Mouse (Mus musculus): Measurements from ENCODE around the gene Apool. TPM values are rescaled to one million over a fixed set of nuclear protein-coding genes. Genes with fewer than 3 reads are reported as not detected.
"Not testable (repeated sequence)": the region's sequence is repeated elsewhere in the genome, so short reads cannot be mapped to it uniquely, and the experiment has no call there.

Gene Apool
- 1 to 10 TPM; 4.3 to 4.7 TPM for total RNA-seq (2021)

DNA sequence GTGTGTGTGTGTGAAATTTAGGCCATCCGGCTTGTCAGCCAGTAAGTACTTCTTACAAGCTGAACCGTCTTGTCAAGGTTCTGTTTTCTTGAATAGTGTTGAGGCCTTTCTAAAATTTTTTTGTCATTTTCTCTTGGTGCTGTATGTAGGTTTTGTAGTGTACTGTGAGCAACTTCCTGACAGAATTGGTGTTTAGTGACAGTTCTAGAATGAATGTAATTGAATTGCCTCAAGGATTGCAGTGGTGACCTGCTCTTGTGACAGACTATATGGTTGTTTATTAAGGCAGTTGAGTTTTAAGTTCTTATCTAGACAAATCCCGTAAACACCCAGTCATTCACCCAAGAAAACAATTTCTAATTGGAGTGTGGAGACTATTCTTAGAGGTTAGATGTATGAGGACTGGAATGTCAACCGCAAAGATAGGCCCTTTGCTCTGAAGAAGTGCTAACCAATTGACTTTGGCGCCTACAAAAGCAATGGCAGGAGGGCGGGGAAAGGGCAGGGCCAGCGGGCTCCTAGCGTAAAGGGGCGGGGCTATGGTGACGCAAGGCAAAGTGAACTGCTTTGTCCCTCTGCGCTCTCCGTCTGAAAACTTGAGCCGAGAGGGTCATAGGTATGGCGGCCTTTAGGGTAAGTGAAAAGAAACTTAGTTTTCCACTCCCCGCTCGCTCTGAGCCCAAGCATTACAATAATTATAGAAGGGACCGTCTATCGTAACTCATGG lies at the start of gene Apool:
Apool (plus strand) TSS at position 531 of the 727 bp plus-strand sequence.
- intact Hi-C loops (cut with DNase I) = no loop called here
- peak; percentile 58 to 77 for DNase-seq (ENCODE audit: low spot score in 2 of 2)

GRCm38 (mm10) chrX:112273550-112273949 lies 37.6 kb upstream of the Apool start:
- intact Hi-C loops (cut with DNase I) = no loop called here
- no peak for DNase-seq (ENCODE audit: low spot score in 2 of 2)

GRCm38 (mm10) chrX:112311531-112311887 lies 375 bp downstream of the Apool start:
- DNase-seq (ENCODE audit: low spot score in 2 of 2) = no peak
- intact Hi-C loops (cut with DNase I) = no loop called here

GRCm38 (mm10) chrX:112312094-112312493 lies 960 bp downstream of the Apool start:
- DNase-seq (ENCODE audit: low spot score in 2 of 2) = no peak
- intact Hi-C loops (cut with DNase I) = no loop called here

- intact Hi-C loops (cut with DNase I) = no loop called here
- DNase-seq (ENCODE audit: low spot score in 2 of 2) = no peak
These were observed 9.1 kb downstream of the Apool start for GRCm38 (mm10) chrX:112320273-112320672.

GRCm38 (mm10) chrX:112339486-112339885 lies 28.4 kb downstream of the Apool start:
- intact Hi-C loops (cut with DNase I) = no loop called here
- no peak for DNase-seq (ENCODE audit: low spot score in 2 of 2)

DNA sequence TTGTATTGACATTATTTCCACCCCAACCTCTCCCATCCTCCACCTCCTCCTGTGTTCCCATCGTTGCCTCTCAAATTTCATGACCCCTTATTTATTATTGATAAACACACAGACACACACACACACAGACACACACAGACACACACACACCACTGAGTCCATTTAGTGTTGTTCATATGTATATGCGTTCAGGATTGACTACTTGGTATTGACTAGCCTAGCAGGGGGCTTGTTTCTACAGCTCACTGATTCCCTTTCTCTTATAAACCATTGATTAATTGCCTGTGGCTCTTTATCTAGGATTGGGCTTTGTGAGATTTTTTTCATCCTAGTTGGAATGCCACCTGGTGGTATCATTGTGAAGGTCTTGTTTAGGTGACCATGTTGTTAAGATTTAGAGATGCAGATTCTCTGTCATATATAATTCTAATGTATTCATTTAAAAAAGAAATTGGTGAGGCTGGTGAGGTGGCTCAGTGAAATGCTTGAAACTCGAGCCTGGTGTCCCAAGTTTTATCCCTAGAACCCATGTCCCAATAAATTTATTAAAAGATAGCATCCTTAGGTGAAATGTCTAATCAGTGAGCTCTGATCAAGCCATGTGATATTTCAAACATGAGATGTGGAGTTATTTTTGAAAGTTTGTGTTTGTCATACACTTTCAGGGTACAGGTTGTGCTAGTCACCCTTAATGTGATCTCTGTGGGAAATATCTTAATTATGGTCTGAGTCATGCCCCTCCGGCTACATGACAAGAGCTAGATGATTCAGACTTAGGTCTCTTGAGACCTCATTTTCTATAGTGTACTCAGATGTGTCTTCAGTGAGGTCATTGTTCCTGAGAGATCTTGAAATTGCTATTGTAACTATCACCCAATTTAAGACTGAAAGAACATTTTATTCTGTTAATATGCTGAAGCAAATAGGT lies 36.6 kb downstream of the Apool start:
- DNase-seq (ENCODE audit: low spot score in 2 of 2) = peak in 1 of 2 experiments; percentile 3

DNA sequence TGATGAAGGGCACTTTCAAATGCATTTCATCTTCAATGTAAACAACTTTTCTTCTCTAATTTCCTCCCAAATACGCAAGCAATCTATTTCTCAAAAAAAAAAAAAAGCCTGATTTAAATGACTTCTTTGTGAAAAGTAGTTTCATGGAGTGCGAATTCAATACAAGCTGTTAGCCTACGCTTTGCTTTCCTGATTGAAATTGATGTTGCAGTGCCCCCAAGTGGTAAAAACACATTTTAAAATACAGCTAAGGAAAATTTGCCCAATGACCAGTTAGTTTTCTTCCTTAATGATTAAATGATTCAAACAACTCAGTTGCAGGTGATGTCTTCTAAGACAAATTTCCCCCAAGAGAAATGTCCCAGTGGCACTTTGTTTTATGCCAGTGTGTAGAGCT lies 37.3 kb downstream of the Apool start:
- intact Hi-C loops (cut with DNase I) = loop anchor here (5.0 kb wide), 1 partner anchor 1151 kb away; no protein-coding TSS in a partner anchor
- peak; percentile 18 to 34 for DNase-seq (ENCODE audit: low spot score in 2 of 2)

More for the DNA sequence above, 36.6 kb downstream of the Apool start:
- intact Hi-C loops (cut with DNase I) = loop anchor here (5.0 kb wide), 1 partner anchor 1150 kb away; no protein-coding TSS in a partner anchor

DNA sequence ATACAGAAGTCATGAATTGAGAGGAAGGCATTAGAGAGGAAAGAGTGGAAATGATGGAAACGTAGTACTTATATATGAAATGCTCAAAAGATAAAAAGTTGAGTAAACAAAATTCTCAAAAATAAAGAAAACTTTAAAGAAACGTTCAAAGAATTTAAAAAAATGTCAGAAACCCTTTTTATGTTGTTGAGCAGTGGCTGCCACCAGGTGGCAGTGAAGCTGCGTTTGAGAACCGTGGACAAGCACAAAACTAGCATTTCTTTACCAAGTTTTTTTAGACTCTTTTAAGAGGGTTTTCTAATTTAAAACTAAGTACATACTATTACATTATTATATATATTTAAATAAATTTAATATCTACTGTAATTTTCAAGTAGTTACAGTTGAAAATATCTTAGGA lies 57.3 kb downstream of the Apool start:
- DNase-seq (ENCODE audit: low spot score in 2 of 2) = no peak
- intact Hi-C loops (cut with DNase I) = no loop called here

DNA sequence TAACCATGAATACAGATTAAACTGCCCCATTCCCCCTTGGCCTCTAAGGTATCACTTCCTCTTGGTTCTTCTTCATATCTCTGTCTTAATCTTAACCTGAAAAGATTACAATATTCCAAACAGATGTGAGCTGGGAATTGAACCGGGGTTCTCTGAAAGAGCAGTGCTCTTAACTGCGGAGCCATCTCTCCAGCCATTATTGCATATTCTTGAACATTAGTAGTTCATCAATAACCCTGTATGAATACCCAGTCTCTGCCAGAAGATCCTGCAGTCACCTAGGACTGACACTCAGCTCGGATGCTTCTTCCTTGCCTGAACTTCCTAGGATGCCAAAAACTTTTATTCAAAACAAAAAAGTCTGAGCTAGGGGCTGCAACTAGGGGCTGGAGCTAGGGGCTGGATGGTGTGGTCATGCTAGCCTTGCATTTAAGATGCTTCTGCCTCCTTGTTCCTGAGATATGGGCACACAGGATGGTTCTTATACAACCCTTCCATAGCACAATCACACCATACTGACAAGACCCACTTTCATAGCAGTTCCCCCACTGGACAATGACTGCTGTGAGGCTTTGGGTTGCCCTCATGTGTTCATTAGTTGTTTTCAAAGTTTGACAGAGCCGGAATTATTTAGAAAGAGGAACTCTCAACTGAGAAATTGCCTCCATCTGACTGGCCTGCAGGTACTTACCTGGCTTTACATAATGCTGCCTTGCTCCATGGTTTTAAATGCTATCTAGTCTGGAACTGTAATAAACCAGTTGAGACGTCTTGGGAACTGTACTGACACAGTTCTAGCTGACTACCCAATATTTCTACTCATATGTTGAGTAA lies 59.7 kb downstream of the Apool start:
- intact Hi-C loops (cut with DNase I) = not testable (repeated sequence)
- peak; percentile 14 to 45 for DNase-seq (ENCODE audit: low spot score in 2 of 2)

DNA sequence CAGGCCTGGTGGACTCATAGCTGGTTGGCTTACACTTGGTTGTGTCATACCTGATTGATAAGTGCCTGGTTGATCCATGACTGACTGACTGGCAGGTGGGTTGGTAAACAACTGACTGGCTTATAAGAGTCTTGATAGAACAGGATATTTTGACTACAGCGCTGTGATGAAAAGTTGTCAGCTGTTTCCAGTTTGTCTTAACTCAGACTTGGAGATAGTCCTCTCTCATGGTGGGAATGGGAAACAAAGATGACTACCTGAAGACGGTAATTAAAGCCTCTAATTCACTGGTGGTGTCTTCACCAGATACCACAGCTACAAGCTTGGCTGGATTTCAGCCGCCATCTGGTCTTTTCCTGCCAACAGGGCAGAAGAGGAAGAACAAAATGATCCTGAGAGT lies 95.5 kb downstream of the Apool start, which contains the start of gene Satl1:
Satl1 (minus strand) TSS at position 101 of the 400 bp plus-strand sequence.
- DNase-seq (ENCODE audit: low spot score in 2 of 2) = no peak
- intact Hi-C loops (cut with DNase I) = no loop called here

DNA sequence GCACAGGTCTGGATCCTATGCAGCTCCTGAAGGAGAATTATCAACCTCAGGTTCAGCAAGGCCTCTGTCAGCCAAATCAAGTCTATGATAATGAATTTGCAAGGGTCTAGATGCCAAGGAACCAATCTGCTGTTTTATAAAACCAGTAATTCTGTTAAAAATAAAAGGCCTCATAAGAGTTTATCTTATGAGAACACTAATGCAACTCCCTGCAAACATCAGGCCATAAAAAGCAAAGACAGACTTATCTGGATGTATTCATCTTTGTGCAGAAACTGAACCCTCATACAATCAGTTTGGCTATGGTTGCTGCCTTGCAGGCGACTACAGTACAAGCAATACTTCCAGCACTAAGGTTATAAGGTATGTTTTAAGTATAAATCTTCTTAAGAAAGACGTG lies 101.2 kb downstream of the Apool start:
- DNase-seq (ENCODE audit: low spot score in 2 of 2) = no peak
- intact Hi-C loops (cut with DNase I) = no loop called here

Other genes with a start within 250 kb of the Apool start
- gene 4933403O08Rik, start 72.3 kb upstream of the Apool start, total RNA-seq (2021) = under 1 TPM in 1 of 2 experiments, not detected in 1; 0.37 TPM
- not detected for gene Satl1, start 95.4 kb downstream of the Apool start, total RNA-seq (2021)
- not detected for gene 2010106E10Rik, start 183.9 kb downstream of the Apool start, total RNA-seq (2021)